Mouse (Mus musculus): ENCODE measurements around the gene Gpa33. TPM values are rescaled to one million over a fixed set of nuclear protein-coding genes. Genes with fewer than 3 reads are reported as not detected.

The Gpa33 gene
- total RNA-seq, 2 experiments from 2014 or later = not detected

Other genes starting within 250 kb of the Gpa33 start
- gene Pou2f1, start 127.6 kb upstream of the Gpa33 start, total RNA-seq (2021) = 10 to 100 TPM; 12.0 to 15.1 TPM
- gene Dusp27, start 2.3 kb upstream of the Gpa33 start, total RNA-seq (2021) = 10 to 100 TPM; 44.1 to 44.9 TPM
- gene Mael, start 108.5 kb downstream of the Gpa33 start, total RNA-seq (2021) = not detected
- gene Ildr2, start 123.9 kb downstream of the Gpa33 start, total RNA-seq (2021) = 1 to 10 TPM; 4.1 to 4.2 TPM
- 10 to 100 TPM; 11.8 TPM for gene Tada1, start 248.9 kb downstream of the Gpa33 start, total RNA-seq (2021)

All from heart, postnatal 14 days (tissue).